Mouse (Mus musculus) embryonic facial prominence, embryonic 10.5 days (tissue): Measurements from ENCODE around the gene Slc4a1ap. TPM values are rescaled to one million over a fixed set of nuclear protein-coding genes. Genes with fewer than 3 reads are reported as not detected.
"Not testable (repeated sequence)": the region's sequence is repeated elsewhere in the genome, so short reads cannot be mapped to it uniquely, and the experiment has no call there.

ENCODE experiments used
- DNase-seq: peaks from one replicate; pipeline ENCODE4 v3.0.0-alpha.2; 2017; ENCODE audit warnings: low spot score
- H3K27ac ChIP-seq: fragments of 300-500 bp; sonication (generic); replicated peaks from 2 replicates; pipeline ENCODE4 v1.5.1; 2016; ENCODE audit warnings: mild to moderate bottlenecking
- H3K27me3 ChIP-seq: fragments of 300-500 bp; sonication (generic); replicated peaks from 2 replicates; pipeline ENCODE4 v1.6.1; 2016; ENCODE audit warnings: low read depth, mild to moderate bottlenecking; ENCODE audit not compliant: poor library complexity, severe bottlenecking
- H3K36me3 ChIP-seq: fragments of 300-500 bp; sonication (generic); replicated peaks from 2 replicates; pipeline ENCODE4 v1.6.1; 2016; ENCODE audit warnings: mild to moderate bottlenecking, moderate library complexity
- H3K4me1 ChIP-seq: fragments of 300-500 bp; sonication (generic); 2 replicates; pipeline ENCODE4 v1.6.1; 2016
- H3K4me3 ChIP-seq: fragments of 300-500 bp; sonication (generic); 2 replicates; pipeline ENCODE4 v1.5.1; 2016; ENCODE audit warnings: mild to moderate bottlenecking, moderate library complexity
- H3K9me3 ChIP-seq: fragments of 300-500 bp; sonication (generic); 2 replicates; pipeline ENCODE4 v1.6.1; 2016; ENCODE audit warnings: mild to moderate bottlenecking
- WGBS: fragments of 180-500 bp; shearing (Covaris S2); methylation state at CpG from one replicate; pipeline ENCODE4 v1.1.7; 2016; 5-methylcytosine and 5-hydroxymethylcytosine counted together
- polyA plus RNA-seq: library from polyadenylated mRNA; unstranded; fragments of >200 nt; fragmentation: Nextera tagmentation; extraction: Ambion mirVana; gene quantifications from 2 replicates; pipeline ENCODE4 v1.2.1, GENCODE M21; 2016

Gene Slc4a1ap
- polyA plus RNA-seq, 1 experiment from 2014 or later: 33.1 TPM

GRCm38 (mm10) chr5:31573722-31574121 is 46.9 kb downstream of the Slc4a1ap start:
- H3K27ac ChIP-seq: no peak overlapping the region
- no peaks in the 10 kb centered on the region for H3K9me3 ChIP-seq
- peaks cover 17% of the 10 kb centered on the region for H3K4me1 ChIP-seq
- no peak for DNase-seq
- H3K4me3 ChIP-seq: no peak overlapping the region
- WGBS: 91% methylated on average over 3 of the region's 3 CpGs
- H3K36me3 ChIP-seq: peaks cover 5% of the 10 kb centered on the region; the same call in 1 of the 2 replicates
- H3K27me3 ChIP-seq: no peaks in the 10 kb centered on the region; the same call in 1 of the 2 replicates

DNA sequence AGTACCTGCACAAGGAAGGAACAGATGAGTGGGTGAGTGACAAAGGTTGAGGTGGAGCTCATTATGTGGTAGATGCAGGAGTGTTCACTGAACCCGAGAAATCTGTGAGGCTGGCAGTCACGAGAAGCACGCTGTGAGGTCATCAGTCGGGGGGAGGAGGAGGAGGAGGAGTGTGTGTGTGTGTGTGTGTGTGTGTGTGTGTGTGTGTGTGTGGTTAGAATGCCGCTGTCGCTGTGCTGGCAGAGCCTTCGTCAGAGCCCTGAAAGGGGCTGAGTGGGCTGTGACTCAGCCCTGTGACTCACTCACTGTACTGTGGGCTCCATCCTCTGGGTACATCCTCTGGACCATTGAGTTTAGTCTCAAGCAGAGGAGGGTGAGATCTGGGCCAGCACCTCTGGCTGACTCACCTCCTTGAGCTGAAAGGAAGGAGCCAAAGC is 49.8 kb downstream of the Slc4a1ap start:
- Histone ChIP-seq H3K4me3 (no peak overlapping the region), H3K36me3 (no peaks in the 10 kb centered on the region), H3K4me1 (peaks cover 7% of the 10 kb centered on the region), H3K27ac (no peak overlapping the region), H3K9me3 (no peaks in the 10 kb centered on the region), H3K27me3 (no peaks in the 10 kb centered on the region; the same call in 1 of the 2 replicates)
- WGBS: 91% methylated on average over 7 of the region's 7 CpGs
- DNase-seq: no peak

- Histone ChIP-seq H3K4me3 (no peak overlapping the region), H3K4me1 (peaks cover 11% of the 10 kb centered on the region; the same call in 1 of the 2 replicates), H3K9me3 (no peaks in the 10 kb centered on the region), H3K36me3 (no peaks in the 10 kb centered on the region), H3K27ac (no peak overlapping the region), H3K27me3 (no peaks in the 10 kb centered on the region)
- 83% methylated on average over 6 of the region's 6 CpGs for WGBS
- DNase-seq: no peak
Measured at GRCm38 (mm10) chr5:31581263-31581662, 54.5 kb downstream of the Slc4a1ap start.

GRCm38 (mm10) chr5:31581932-31582331 is 55.1 kb downstream of the Slc4a1ap start:
- WGBS: 77% methylated on average over 3 of the region's 3 CpGs

DNA sequence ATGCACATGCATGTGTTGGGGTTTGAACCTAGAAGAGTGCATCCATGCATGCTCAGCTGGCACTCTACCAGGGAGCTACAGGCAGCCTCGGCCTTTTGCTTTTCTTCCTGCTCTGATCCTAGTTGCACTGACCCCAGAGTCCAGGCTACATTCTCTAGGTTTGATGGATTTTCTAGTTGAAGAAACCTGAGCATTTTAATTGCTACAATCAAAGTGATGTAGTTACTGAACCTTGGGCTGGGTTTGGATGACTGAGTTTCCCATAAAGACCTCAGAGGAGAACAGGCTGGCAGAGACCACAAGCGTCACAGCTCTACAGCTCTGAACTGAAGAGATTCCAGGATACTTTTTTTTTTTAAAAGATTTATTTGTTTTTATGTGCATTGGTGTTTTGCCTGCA is 56.5 kb downstream of the Slc4a1ap start:
- no peak for DNase-seq
- Histone ChIP-seq H3K9me3 (no peaks in the 10 kb centered on the region), H3K27ac (no peak overlapping the region), H3K36me3 (no peaks in the 10 kb centered on the region), H3K27me3 (no peaks in the 10 kb centered on the region), H3K4me3 (no peak overlapping the region), H3K4me1 (peaks cover 26% of the 10 kb centered on the region)
- WGBS: 78% methylated on average over 2 of the region's 2 CpGs

More at GRCm38 (mm10) chr5:31581932-31582331, 55.1 kb downstream of the Slc4a1ap start:
- Histone ChIP-seq H3K9me3 (no peaks in the 10 kb centered on the region), H3K27ac (no peak overlapping the region), H3K27me3 (no peaks in the 10 kb centered on the region), H3K36me3 (no peaks in the 10 kb centered on the region), H3K4me3 (no peak overlapping the region), H3K4me1 (peaks cover 12% of the 10 kb centered on the region)
- DNase-seq: no peak

DNA sequence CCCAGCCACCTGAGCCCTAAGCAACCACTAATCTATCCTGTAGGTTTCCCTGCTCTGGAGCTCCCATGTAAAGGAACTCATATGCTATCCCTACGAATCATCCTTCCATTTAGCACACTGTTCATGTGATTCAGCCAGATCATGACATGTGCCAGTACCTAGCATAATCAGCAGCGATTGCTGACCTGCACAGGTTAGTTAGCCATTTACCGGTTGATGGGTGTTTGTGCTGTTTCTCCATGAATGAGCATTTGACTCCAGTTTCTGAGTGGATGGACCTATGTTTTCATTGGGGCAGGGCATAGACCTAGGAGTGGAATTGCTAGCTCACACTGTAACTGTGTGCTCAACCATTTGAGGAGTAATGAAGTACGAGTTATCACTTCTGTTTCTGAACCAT is 58.7 kb downstream of the Slc4a1ap start:
- H3K9me3 ChIP-seq: no peaks in the 10 kb centered on the region
- 92% methylated on average over 4 of the region's 4 CpGs for WGBS
- H3K36me3 ChIP-seq: no peaks in the 10 kb centered on the region
- H3K27me3 ChIP-seq: no peaks in the 10 kb centered on the region
- H3K4me1 ChIP-seq: peaks cover 34% of the 10 kb centered on the region
- H3K27ac ChIP-seq: no peak overlapping the region
- no peak overlapping the region for H3K4me3 ChIP-seq
- DNase-seq: no peak

- H3K27me3 ChIP-seq: no peaks in the 10 kb centered on the region
- WGBS: 35% methylated on average over 2 of the region's 2 CpGs
- no peaks in the 10 kb centered on the region for H3K36me3 ChIP-seq
- H3K27ac ChIP-seq: no peak overlapping the region; the same call in 1 of the 2 replicates
- H3K4me3 ChIP-seq: no peak overlapping the region
- no peaks in the 10 kb centered on the region for H3K9me3 ChIP-seq
- peaks cover 32% of the 10 kb centered on the region for H3K4me1 ChIP-seq
- DNase-seq: peak; percentile 55
Measured at GRCm38 (mm10) chr5:31588016-31588415, 61.2 kb downstream of the Slc4a1ap start.

DNA sequence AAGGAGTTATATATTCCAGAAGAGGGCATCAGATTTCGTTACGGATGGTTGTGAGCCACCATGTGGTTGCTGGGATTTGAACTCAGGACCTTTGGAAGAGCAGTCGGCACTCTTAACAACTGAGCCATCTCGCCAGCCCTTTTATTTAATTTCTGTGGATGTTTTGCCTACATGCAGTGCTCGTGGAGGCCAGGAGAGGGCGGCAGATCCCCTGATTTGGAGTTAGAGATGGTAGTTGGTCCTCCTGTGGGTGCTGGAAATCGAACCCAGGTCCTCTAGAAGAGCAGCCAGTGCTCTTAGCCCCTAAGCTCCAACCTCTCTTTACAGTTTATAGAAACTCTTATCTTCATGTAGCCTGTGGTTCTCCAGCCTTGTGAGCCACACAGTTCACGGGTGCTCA is 61.9 kb downstream of the Slc4a1ap start:
- not testable (repeated sequence) for H3K36me3 ChIP-seq, H3K27ac ChIP-seq, H3K27me3 ChIP-seq, H3K4me3 ChIP-seq, DNase-seq, H3K9me3 ChIP-seq
- WGBS: 85% methylated on average over 8 of the region's 8 CpGs
- H3K4me1 ChIP-seq: peaks cover 28% of the 10 kb centered on the region

DNA sequence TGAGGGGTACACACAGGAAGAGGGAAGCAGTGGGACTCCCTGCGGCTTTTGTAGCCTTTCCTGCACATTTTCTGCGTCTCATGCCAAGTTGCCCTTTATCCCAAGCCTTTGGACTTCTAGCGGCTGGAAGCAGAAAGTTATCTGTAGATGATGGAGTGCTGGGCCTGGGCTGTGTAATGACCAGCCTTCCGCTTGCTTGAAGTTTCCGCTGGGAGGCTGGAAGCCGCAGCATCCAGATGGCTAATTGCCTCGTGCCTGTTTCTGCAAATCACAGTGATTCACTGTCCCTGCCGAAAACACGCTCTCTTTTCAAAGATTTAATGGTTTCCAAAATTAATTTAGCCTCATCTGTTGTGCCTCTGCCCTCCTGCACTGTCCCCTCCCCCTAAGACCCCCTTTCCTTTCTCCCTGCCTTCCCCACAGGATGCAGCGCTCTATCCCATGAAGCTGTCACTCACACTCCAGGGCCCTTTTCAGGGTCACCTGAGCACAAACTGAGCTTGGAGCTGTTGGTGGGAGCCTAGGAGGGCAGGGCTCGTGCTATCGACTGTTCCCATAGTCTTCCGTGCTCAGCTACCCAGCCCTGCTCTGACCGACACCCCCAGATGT is 63.0 kb downstream of the Slc4a1ap start:
- WGBS: 67% methylated on average over 14 of the region's 14 CpGs
- Histone ChIP-seq H3K4me1 (peaks cover 28% of the 10 kb centered on the region), H3K36me3 (no peaks in the 10 kb centered on the region), H3K27ac (peak overlapping the region; percentile 60; the same call in 1 of the 2 replicates), H3K4me3 (no peak overlapping the region), H3K27me3 (no peaks in the 10 kb centered on the region), H3K9me3 (no peaks in the 10 kb centered on the region)
- DNase-seq: peak; percentile 56

- Histone ChIP-seq H3K4me3 (no peak overlapping the region), H3K27me3 (peaks cover 5% of the 10 kb centered on the region), H3K27ac (no peak overlapping the region), H3K36me3 (no peaks in the 10 kb centered on the region), H3K4me1 (peaks cover 33% of the 10 kb centered on the region), H3K9me3 (no peaks in the 10 kb centered on the region)
- no peak for DNase-seq
- WGBS: 92% methylated on average over 7 of the region's 7 CpGs
Measured at GRCm38 (mm10) chr5:31591122-31591521, 64.3 kb downstream of the Slc4a1ap start.

- Histone ChIP-seq H3K27ac (no peak overlapping the region), H3K9me3 (no peaks in the 10 kb centered on the region), H3K36me3 (no peaks in the 10 kb centered on the region), H3K27me3 (peaks cover 20% of the 10 kb centered on the region), H3K4me3 (no peak overlapping the region), H3K4me1 (peaks cover 18% of the 10 kb centered on the region)
- no peak for DNase-seq
- WGBS: 47% methylated on average over 4 of the region's 4 CpGs
Measured at GRCm38 (mm10) chr5:31595868-31596267, 69.1 kb downstream of the Slc4a1ap start.

- H3K4me1 ChIP-seq: peaks cover 18% of the 10 kb centered on the region
- H3K27me3 ChIP-seq: peaks cover 20% of the 10 kb centered on the region
- H3K36me3 ChIP-seq: no peaks in the 10 kb centered on the region
- H3K9me3 ChIP-seq: no peaks in the 10 kb centered on the region
- DNase-seq: peak; percentile 57
- WGBS: 7% methylated on average over 26 of the region's 26 CpGs
- peak within 1 kb of the TSS; percentile 71 for H3K27ac ChIP-seq
- peak within 1 kb of the TSS; percentile 57 for H3K4me3 ChIP-seq
Measured at GRCm38 (mm10) chr5:31596481-31597429, 70.0 kb downstream of the Slc4a1ap start, which contains the start of gene Mrpl33. Gene Mrpl33, plus strand, starts transcription at chr5:31596935.
